Mouse (Mus musculus): Measurements from ENCODE around the gene Nfia.

GRCm38 (mm10) chr4:97778211-97779002, 5.9 kb downstream of the Nfia start:
- TF ChIP-seq CTCF (IDR thresholded peaks at IDR 0.05; ENCODE audit: control insufficient read depth, insufficient read depth, insufficient replicate concordance, low read depth, low read length) (no peak), POLR2A (IDR thresholded peaks at IDR 0.05; ENCODE audit: control insufficient read depth, low read depth, low read length) (no peak)
